Mouse (Mus musculus): ENCODE results near the gene Arhgap20. TPM values are rescaled to one million over a fixed set of nuclear protein-coding genes. Genes with fewer than 3 reads are reported as not detected.

The Arhgap20 gene
- polyA plus RNA-seq, 1 experiment, result 1.5 TPM

- WGBS, result 34% methylated on average over 1 of the region's 1 CpGs
Measured at GRCm38 (mm10) chr9:51788466-51788865, 23.3 kb downstream of the Arhgap20 start.

GRCm38 (mm10) chr9:51795206-51795605 is 30.1 kb downstream of the Arhgap20 start:
- no peak overlapping the region for H3K4me3 ChIP-seq (replicated peaks; ENCODE audit: extremely low read depth, low read depth, low read length)
- H3K4me1 ChIP-seq (ENCODE audit: control insufficient read depth, insufficient read depth, low read length), result no peaks in the 10 kb centered on the region
- no peak for DNase-seq
- WGBS, result 65% methylated on average over 6 of the region's 6 CpGs
- TF ChIP-seq POLR2A (IDR thresholded peaks at IDR 0.05; ENCODE audit: borderline replicate concordance, extremely low read depth, low read depth, low read length) (no peak), CTCF (IDR thresholded peaks at IDR 0.05; ENCODE audit: insufficient read depth, low read length) (no peak)

More at GRCm38 (mm10) chr9:51788466-51788865, 23.3 kb downstream of the Arhgap20 start:
- Histone ChIP-seq H3K4me3 (replicated peaks; ENCODE audit: extremely low read depth, low read depth, low read length) (no peak overlapping the region), H3K4me1 (ENCODE audit: control insufficient read depth, insufficient read depth, low read length) (no peaks in the 10 kb centered on the region; the same call in 1 of the 2 replicates)
- DNase-seq, result no peak
- TF ChIP-seq POLR2A (IDR thresholded peaks at IDR 0.05; ENCODE audit: borderline replicate concordance, extremely low read depth, low read depth, low read length) (no peak), CTCF (IDR thresholded peaks at IDR 0.05; ENCODE audit: insufficient read depth, low read length) (no peak)

DNA sequence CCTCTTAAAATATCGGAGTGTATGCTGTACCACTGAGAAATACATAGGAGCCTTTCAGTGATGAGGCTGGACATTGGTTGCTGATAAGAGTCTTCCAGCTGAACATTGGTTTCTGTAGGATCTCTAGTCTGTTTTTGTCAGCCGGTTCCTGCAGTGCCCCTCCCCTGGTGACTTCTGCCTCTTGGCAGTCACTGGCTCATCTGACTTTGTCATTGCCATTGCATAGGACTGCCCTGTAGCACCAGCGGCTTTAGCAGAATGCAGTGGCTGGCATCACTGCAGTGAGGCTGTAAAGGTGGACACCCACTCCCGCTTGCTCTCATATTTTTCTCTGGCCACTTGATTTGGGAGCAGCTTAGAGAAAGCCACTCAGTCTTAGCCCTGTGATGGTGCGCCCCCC is 33.1 kb downstream of the Arhgap20 start:
- TF ChIP-seq POLR2A (IDR thresholded peaks at IDR 0.05; ENCODE audit: borderline replicate concordance, extremely low read depth, low read depth, low read length) (no peak), CTCF (IDR thresholded peaks at IDR 0.05; ENCODE audit: insufficient read depth, low read length) (no peak)
- no peaks in the 10 kb centered on the region for H3K4me1 ChIP-seq (ENCODE audit: control insufficient read depth, insufficient read depth, low read length)
- 79% methylated on average over 5 of the region's 5 CpGs for WGBS
- no peak overlapping the region for H3K4me3 ChIP-seq (replicated peaks; ENCODE audit: extremely low read depth, low read depth, low read length)
- no peak for DNase-seq

- TF ChIP-seq POLR2A (IDR thresholded peaks at IDR 0.05; ENCODE audit: borderline replicate concordance, extremely low read depth, low read depth, low read length) (no peak), CTCF (IDR thresholded peaks at IDR 0.05; ENCODE audit: insufficient read depth, low read length) (no peak)
- no peak for DNase-seq
Measured at GRCm38 (mm10) chr9:51799156-51799555, 34.0 kb downstream of the Arhgap20 start.

DNA sequence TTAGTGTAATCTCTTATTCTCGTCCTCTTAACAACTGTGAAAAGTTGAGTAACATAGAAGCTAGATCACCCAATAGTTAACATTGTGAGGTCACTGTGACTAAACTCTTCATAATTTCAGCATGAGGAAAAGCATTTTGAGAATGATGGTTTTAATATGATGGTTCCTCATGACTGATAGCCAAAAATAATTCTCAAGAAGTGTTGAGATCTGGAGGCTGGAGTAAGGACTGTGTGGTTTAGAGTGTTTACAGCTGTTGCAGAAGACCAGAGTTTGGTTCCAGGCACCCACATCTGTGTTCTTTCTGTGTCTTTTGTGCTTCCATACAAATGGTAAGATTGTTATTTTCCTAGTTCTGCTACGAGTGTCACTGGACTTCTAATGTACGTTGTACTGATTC is 42.1 kb downstream of the Arhgap20 start:
- no peak for DNase-seq
- TF ChIP-seq POLR2A (IDR thresholded peaks at IDR 0.05; ENCODE audit: borderline replicate concordance, extremely low read depth, low read depth, low read length) (no peak), CTCF (IDR thresholded peaks at IDR 0.05; ENCODE audit: insufficient read depth, low read length) (no peak)
- Histone ChIP-seq H3K4me3 (replicated peaks; ENCODE audit: extremely low read depth, low read depth, low read length) (no peak overlapping the region), H3K4me1 (ENCODE audit: control insufficient read depth, insufficient read depth, low read length) (peaks cover 11% of the 10 kb centered on the region)
- WGBS, result 72% methylated on average over 3 of the region's 3 CpGs

More at GRCm38 (mm10) chr9:51799156-51799555, 34.0 kb downstream of the Arhgap20 start:
- WGBS, result 61% methylated on average over 9 of the region's 9 CpGs
- Histone ChIP-seq H3K4me3 (replicated peaks; ENCODE audit: extremely low read depth, low read depth, low read length) (no peak overlapping the region), H3K4me1 (ENCODE audit: control insufficient read depth, insufficient read depth, low read length) (no peaks in the 10 kb centered on the region)

DNA sequence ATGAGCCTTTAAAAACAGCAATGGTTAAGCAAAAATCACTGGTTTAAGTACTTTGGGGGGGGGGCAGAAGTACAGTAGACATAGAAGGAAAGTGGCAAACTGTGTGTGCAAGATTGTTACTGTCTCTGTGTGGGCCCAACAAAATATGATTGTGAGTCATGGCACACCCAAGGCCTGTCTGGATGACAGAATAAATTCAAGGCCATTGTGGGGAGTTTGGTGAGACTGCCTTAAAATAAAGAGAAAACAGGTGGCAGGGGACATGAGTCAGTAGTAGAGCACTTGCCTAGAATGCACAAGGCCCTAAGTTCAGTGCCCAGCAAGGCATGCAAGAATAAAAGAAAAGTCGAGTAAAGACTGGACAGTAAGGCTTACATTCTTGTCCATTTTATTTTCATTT is 47.8 kb downstream of the Arhgap20 start:
- H3K4me3 ChIP-seq (replicated peaks; ENCODE audit: extremely low read depth, low read depth, low read length), result no peak overlapping the region
- no peaks in the 10 kb centered on the region; the same call in 1 of the 2 replicates for H3K4me1 ChIP-seq (ENCODE audit: control insufficient read depth, insufficient read depth, low read length)
- no peak for DNase-seq
- 91% methylated on average over 1 of the region's 1 CpGs for WGBS
- TF ChIP-seq CTCF (IDR thresholded peaks at IDR 0.05; ENCODE audit: insufficient read depth, low read length) (no peak), POLR2A (IDR thresholded peaks at IDR 0.05; ENCODE audit: borderline replicate concordance, extremely low read depth, low read depth, low read length) (no peak)

DNA sequence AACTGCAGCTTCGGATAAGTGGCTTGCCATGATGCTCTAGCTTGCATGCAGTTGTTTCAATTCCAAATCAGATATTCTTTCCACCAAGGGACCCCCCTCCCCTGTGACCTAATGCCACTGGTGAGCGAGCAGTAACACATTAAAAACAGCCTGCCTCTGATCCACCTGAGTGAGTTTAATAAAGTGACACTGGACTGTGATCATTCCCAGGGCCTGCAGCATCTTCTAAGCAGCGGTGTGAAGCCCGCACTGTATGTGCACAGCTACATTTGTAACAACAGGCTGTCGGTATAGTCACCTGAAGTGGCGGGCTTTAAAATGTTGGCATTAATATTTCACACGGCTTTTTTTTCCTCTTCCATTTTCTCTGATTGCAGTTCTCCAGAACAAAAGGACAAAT is 59.4 kb downstream of the Arhgap20 start:
- no peak overlapping the region for H3K4me3 ChIP-seq (replicated peaks; ENCODE audit: extremely low read depth, low read depth, low read length)
- no peaks in the 10 kb centered on the region; the same call in 1 of the 2 replicates for H3K4me1 ChIP-seq (ENCODE audit: control insufficient read depth, insufficient read depth, low read length)
- DNase-seq, result no peak
- no peak for TF ChIP-seq CTCF (IDR thresholded peaks at IDR 0.05; ENCODE audit: insufficient read depth, low read length)
- TF ChIP-seq POLR2A (IDR thresholded peaks at IDR 0.05; ENCODE audit: borderline replicate concordance, extremely low read depth, low read depth, low read length), result no peak
- 91% methylated on average over 7 of the region's 7 CpGs for whole genome bisulfite sequencing

DNA sequence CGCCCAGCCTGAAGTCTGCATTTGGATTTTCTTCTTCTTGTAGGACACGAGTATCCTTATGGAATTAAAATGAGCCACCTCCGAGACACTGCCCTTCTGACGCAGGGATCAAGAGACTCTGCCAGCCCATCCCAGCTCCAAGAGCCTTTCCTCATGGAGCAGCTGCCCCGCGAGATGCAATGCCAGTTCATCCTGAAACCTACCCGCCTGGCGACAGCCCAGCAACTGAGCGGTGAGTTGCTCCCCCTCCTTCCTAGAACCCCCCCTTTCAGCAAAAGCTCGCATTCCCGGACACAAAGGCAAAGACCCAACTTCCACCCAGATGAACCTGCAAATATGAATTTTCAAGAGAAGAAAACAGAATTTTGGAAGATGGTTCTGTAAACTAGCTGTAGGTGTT is 66.5 kb downstream of the Arhgap20 start:
- no peak for DNase-seq
- 87% methylated on average over 11 of the region's 11 CpGs for WGBS
- no peaks in the 10 kb centered on the region for H3K4me1 ChIP-seq (ENCODE audit: control insufficient read depth, insufficient read depth, low read length)
- H3K4me3 ChIP-seq (replicated peaks; ENCODE audit: extremely low read depth, low read depth, low read length), result no peak overlapping the region
- no peak for TF ChIP-seq CTCF (IDR thresholded peaks at IDR 0.05; ENCODE audit: insufficient read depth, low read length)
- TF ChIP-seq POLR2A (IDR thresholded peaks at IDR 0.05; ENCODE audit: borderline replicate concordance, extremely low read depth, low read depth, low read length), result no peak

DNA sequence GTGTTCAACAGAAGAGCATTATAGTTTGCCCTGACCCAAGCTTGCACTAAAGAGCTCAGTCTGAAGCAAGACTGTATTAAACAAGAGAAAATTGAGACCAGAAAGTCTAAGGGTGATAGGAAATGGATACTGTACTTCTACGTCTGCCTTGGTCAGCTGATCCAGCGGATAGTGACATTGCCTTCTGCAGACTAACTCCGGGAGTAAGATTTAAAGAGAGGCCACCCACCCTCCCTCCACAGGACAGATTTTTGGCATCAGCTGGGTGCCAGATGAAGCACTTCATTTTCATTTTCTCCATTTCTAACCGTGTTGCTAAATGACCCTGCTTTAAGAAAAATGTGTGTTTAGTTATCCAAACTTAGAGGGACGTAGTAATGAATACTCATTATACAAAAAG is 67.2 kb downstream of the Arhgap20 start:
- 67% methylated on average over 5 of the region's 5 CpGs for whole genome bisulfite sequencing
- TF ChIP-seq CTCF (IDR thresholded peaks at IDR 0.05; ENCODE audit: insufficient read depth, low read length) (no peak), POLR2A (IDR thresholded peaks at IDR 0.05; ENCODE audit: borderline replicate concordance, extremely low read depth, low read depth, low read length) (no peak)
- Histone ChIP-seq H3K4me3 (replicated peaks; ENCODE audit: extremely low read depth, low read depth, low read length) (no peak overlapping the region), H3K4me1 (ENCODE audit: control insufficient read depth, insufficient read depth, low read length) (no peaks in the 10 kb centered on the region; the same call in 1 of the 2 replicates)
- no peak for DNase-seq

DNA sequence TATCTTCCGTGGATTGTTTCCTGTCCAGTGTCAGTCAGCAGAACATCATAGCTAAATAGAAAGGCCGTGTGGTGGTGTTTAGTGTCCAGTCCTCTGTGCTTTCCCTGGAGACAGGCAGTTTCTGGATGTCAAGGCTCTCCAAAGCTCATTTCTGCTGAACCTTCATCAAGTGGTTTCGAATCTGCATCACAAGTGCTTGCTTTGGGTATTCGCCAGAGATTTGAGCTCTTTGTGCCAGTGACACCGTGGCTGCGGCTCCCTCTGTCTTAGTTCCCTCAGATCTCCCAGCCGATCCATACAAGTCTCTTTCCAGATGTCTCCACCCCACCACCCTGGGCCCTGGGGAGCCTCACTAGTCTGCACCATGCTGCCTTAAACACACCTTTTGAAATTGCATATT is 72.6 kb downstream of the Arhgap20 start:
- Histone ChIP-seq H3K4me1 (ENCODE audit: control insufficient read depth, insufficient read depth, low read length) (no peaks in the 10 kb centered on the region; the same call in 1 of the 2 replicates), H3K4me3 (replicated peaks; ENCODE audit: extremely low read depth, low read depth, low read length) (no peak overlapping the region)
- no peak for TF ChIP-seq CTCF (IDR thresholded peaks at IDR 0.05; ENCODE audit: insufficient read depth, low read length)
- no peak for TF ChIP-seq POLR2A (IDR thresholded peaks at IDR 0.05; ENCODE audit: borderline replicate concordance, extremely low read depth, low read depth, low read length)
- WGBS, result 53% methylated on average over 7 of the region's 7 CpGs
- peak; percentile 23 for DNase-seq

All from lung, adult 2 months (tissue).